Mouse (Mus musculus) left cerebral cortex, postnatal 14 days (tissue): ENCODE measurements around the gene Gpx4. TPM values are rescaled to one million over a fixed set of nuclear protein-coding genes. Genes with fewer than 3 reads are reported as not detected.
"Not testable (repeated sequence)": the region's sequence is repeated elsewhere in the genome, so short reads cannot be mapped to it uniquely, and the experiment has no call there.

ENCODE experiments used
- DNase-seq, 2 experiments: peaks; one replicate each; pipeline ENCODE4 v3.0.0; 2021 to 2022; ENCODE audit warnings: low spot score in 2 of 2, mixed read lengths in 1 of 2
- intact Hi-C: fragments of 180-260 bp; cut with DNase I; formaldehyde crosslinking; loops from one replicate; pipeline ENCODE4 v1.15.1; 2025
- total RNA-seq, 2 experiments: library from RNA; stranded (reverse); gene quantifications; 2 replicates each; pipeline ENCODE4 v1.2.3; 2021

Gene Gpx4
- total RNA-seq, 2 experiments from 2014 or later = 462 to 482 TPM

DNA sequence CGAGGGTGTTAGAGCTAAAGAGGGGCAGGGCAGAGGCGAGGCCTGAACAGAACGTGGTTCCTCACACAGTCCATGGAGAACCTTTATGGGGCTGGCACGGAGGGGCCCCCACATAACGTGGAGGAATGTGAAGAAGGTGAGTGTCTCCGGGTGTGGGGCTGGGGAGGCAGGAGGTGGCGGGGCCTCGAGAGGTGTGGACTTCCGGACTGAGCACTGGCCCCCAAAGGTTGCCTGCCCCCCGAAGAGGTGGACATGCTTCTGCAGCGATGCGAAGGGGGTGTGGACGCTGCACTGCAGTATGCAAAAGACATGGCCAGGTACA, 25.7 kb upstream of the Gpx4 start:
- DNase-seq = no peak
- intact Hi-C loops = no loop called here

GRCm38 (mm10) chr10:80022164-80022563, 24.8 kb upstream of the Gpx4 start:
- DNase-seq = no peak
- intact Hi-C loops = no loop called here

DNA sequence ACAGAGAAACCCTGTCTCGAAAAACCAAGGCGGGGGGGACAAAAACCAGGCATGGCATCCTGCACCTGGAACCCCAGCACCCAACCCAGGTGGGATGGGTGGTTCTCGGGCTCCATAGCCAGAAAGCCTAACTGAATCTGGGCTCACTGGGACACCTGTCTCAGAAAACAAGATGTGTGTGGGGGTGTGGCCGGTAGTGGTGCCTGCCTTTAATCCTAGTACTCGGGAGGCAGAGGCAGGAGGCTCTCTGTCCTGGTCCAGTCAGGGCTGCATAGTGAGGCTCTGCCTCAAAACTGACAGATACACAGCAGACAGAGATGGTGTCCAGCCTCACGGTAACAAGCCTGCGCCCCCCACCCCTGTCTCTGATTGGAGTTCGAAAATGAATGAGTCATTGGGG, 24.2 kb upstream of the Gpx4 start:
- no peak for DNase-seq
- intact Hi-C loops = no loop called here

DNA sequence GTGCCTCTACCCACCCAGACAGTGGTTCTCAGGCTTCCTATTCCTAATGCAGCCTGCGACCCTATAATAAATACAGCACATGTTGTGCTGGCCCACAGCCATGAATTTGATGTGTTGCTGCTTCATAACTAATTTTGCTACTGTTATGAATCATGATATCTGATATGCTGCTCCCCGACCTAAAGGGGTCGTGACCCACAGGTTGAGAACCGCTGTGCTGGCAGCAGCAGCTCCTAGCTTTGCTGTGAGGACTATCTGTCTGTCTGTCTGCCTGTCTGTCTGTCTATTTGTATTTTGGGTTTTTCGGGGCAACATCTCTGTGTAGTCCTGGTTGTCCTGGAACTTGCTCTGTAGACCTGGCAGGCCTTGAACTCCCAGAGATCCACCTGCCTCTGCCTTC, 23.2 kb upstream of the Gpx4 start:
- intact Hi-C loops = no loop called here
- no peak for DNase-seq

DNA sequence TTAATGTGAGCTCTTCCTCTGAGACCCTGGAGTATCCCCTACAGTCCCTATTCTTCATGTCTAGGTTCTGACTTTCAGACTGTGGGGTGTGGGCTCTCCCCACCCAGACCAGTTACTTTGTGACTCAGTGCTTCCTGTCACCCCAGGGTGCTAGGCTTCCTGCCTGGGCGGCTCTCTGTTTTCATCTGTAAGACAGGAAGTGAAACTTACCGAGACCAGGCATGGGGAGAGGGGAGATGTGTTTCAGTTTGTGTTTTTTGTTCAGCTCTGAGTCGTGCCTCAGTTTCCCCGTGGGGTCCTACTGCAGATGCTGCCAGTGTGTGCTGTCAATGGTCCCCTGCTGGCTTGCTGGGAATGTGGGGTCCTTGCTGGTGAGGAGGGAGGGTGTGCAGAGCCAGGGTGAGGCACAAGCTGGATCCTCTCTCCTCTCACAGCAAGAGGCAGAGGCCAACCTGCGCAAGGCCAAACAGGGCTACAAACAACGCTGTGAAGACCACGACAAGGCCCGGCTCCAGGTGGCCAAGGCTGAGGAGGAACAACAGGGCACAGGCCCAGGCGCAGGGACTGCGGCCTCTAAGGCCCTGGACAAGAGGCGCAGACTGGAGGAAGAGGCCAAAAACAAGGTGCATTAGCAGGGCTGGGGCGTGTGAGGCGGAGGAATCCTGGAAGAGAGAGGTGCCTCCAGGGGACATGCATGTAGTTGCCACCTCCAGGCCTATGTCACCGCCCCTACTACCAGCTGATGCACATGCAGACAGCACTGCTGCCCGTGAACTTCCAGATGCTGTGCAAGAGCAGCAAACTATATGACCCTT, 22.5 kb upstream of the Gpx4 start:
- intact Hi-C loops = no loop called here
- DNase-seq = no peak

GRCm38 (mm10) chr10:80025044-80025347, 22.0 kb upstream of the Gpx4 start:
- DNase-seq = no peak
- intact Hi-C loops = no loop called here

DNA sequence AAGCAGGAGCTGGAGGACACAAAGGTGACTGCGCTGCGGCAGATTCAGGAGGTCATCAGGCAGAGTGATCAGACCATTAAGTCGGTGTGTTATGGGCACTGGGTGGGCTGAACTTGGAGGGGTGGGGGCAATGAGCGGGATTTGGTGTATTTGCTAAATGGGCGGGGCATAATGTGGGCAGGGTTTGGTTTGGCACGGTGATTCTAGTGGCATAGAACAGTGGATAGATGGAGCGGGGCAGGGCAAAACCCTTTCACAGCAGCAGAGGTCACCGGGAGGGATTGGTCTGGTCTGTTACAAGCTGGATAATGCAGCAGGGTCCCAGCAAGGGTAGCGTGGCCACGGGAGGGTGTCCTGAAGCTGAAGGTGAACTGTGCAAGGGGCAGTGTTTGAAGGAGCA, 21.5 kb upstream of the Gpx4 start:
- intact Hi-C loops = no loop called here

GRCm38 (mm10) chr10:80025889-80026288, 21.1 kb upstream of the Gpx4 start:
- no peak for DNase-seq
- intact Hi-C loops = no loop called here

More for the DNA sequence above, 21.5 kb upstream of the Gpx4 start:
- DNase-seq = no peak

GRCm38 (mm10) chr10:80027681-80028520, 19.1 kb upstream of the Gpx4 start:
- DNase-seq = no peak
- intact Hi-C loops = no loop called here

DNA sequence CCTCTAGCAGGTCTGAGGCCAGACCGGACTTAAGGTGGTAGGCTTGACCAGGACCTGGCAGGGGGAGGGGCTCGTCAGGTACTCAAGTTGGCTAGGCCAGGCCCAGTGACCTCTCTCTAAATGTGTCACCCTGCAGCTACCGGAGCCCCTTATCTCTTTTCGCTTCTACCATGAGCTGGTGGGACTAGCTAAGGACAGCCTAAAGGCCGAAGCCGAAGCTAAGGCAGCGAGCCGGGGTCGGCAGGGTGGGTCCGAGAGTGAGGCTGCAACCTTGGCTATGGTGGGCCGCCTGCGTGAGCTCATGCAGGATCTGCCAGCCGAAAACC, 18.5 kb upstream of the Gpx4 start:
- intact Hi-C loops = no loop called here
- DNase-seq = no peak

- DNase-seq = no peak
- intact Hi-C loops = no loop called here
Measured at GRCm38 (mm10) chr10:80030191-80030590, 16.8 kb upstream of the Gpx4 start.

DNA sequence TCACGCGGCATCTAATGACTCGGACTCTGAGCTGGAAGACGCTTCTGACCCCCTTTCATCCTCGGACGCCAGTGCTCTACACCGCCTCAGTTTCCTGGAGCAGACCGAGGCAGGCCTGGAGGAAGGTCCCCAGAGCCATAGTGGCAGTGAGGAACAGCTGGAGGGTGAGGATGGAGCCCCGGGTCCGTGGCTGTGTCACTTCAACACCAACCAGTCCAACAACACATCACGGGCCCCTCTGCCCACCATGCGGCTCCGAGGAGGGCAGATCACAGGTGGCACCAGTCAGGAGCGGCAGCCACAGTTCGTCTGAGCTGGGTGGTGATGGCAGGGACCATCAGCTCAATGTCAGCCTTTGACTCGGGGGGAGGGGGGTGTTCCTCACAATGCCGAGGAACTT, 16.2 kb upstream of the Gpx4 start:
- no peak for DNase-seq
- intact Hi-C loops = no loop called here

DNA sequence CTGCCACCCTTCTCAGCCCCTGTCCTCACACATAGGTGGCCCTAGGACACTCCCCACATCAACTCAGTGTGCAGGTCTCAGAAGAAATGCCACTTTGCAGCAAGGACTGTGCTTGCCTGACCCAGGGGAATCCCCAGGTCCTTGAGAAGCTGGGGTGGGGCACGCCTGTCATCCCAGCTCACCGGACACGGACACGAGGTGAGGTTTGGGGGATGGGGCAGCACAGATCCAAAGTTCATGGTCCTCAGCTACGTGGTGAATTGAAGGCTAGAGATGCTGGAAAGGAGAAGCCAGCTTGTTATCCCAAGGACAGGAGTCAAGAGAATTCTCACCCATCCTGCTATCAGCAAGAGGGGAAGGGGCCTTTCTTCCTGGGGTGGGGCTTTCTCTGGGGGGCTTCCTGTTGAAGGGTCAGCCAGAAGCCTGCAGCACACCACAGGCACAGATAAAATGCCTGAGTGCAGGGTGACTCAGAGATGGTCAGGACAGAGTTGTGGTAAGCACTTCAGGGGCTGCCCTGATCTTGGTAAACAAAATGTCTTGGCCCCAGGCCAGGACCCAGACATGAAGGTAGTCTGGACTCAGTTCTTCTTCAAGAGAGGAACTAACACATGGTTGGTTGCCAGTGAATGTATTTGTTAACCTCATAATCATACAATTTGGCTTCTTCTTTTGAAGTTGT, 14.0 kb upstream of the Gpx4 start:
- peak; percentile 47 to 51 for DNase-seq
- intact Hi-C loops = no loop called here

- DNase-seq = peak; percentile 32 to 45
- intact Hi-C loops = loop anchor here (2.0 kb wide), 1 partner anchor 47 kb away; no protein-coding TSS in a partner anchor
Measured at GRCm38 (mm10) chr10:80033511-80034391, 13.2 kb upstream of the Gpx4 start.

GRCm38 (mm10) chr10:80035148-80035547, 11.8 kb upstream of the Gpx4 start:
- DNase-seq = no peak
- intact Hi-C loops = loop anchor here (2.0 kb wide), 1 partner anchor 48 kb away; no protein-coding TSS in a partner anchor

DNA sequence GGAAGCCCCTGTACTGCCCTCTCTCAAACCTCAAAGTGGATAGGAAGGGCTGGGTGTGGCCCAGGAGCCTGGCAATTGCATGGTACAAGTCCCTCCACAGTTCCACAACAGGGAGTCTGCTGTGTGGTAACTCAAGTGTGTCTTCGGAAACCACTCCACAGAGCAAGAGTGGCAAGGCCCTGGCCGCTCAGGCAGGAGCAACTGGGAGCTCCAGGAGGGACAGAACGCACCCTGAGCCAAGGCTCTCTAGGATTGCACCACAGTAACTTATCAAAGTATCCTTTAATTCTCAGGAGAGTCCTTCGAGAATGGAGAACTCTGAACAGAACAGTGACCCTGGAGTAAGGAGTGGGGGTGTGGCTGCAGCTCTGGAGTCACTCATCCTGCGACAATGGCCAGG, 11.3 kb upstream of the Gpx4 start:
- intact Hi-C loops = loop anchor here (2.0 kb wide), 1 partner anchor 49 kb away; no protein-coding TSS in a partner anchor
- DNase-seq = no peak

GRCm38 (mm10) chr10:80036832-80037231, 10.1 kb upstream of the Gpx4 start:
- intact Hi-C loops = no loop called here

DNA sequence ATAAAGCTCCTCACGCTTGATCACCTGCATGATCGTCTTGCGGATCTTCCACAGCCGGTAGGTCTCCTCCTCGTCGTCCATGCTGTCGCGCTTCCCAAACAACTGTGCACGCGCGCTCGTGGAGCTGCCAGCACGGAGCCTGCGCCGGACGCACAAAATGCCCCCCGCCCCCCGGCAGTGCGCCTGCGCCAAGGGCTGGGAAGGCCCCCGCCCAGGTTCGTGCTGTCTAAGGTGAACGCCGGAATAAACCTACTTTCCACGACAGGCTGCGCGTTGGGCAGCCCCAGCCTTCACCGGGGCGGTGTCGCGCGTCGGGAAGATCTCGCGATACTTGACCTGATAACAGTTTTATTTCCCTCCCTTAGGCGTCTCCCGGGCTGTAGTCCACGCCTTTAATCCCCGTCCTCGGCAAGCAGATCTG, 7.4 kb upstream of the Gpx4 start, which contains the start of gene Polr2e:
TSS of gene Polr2e (minus strand) at position 237 of the 421 bp plus-strand sequence.
- peak; percentile 98 to 99 for DNase-seq
- intact Hi-C loops = no loop called here

More at GRCm38 (mm10) chr10:80036832-80037231, 10.1 kb upstream of the Gpx4 start:
- no peak for DNase-seq

- intact Hi-C loops, DNase-seq: not testable (repeated sequence)
Measured at GRCm38 (mm10) chr10:80041409-80042060, 5.4 kb upstream of the Gpx4 start.
